Mouse (Mus musculus) bone marrow macrophage, adult 2 months (primary cell): ENCODE results near the gene Wdsub1. TPM values are rescaled to one million over a fixed set of nuclear protein-coding genes. Genes with fewer than 3 reads are reported as not detected.
A peak's percentile ranks its signal among the peaks of the same experiment; 100 is the strongest.

Source experiments
- H3K27ac ChIP-seq: 2 replicates; pipeline ENCODE4 v1.5.1; 2012; ENCODE audit warnings: low read depth, low read length; ENCODE audit not compliant: insufficient read depth
- H3K4me1 ChIP-seq: 2 replicates; pipeline ENCODE4 v1.6.1; 2012; ENCODE audit warnings: low read length; ENCODE audit not compliant: control insufficient read depth, insufficient read depth
- H3K4me3 ChIP-seq: 2 replicates; pipeline ENCODE4 v1.5.1; 2012; ENCODE audit warnings: mild to moderate bottlenecking, low read length, moderate library complexity; ENCODE audit not compliant: insufficient read depth
- CTCF ChIP-seq: IDR thresholded peaks from 2 replicates; pipeline ENCODE4 v1.5.1; 2012; ENCODE audit warnings: low read depth, mild to moderate bottlenecking, low read length, moderate library complexity
- POLR2A ChIP-seq: IDR thresholded peaks from 2 replicates; pipeline ENCODE4 v1.6.1; 2012; ENCODE audit warnings: mild to moderate bottlenecking, low read depth, low read length, borderline replicate concordance
- polyA plus RNA-seq: library from polyadenylated mRNA; stranded (reverse); fragments of >200 nt; gene quantifications from 2 replicates; pipeline ENCODE4 v1.2.4, GENCODE M21; 2012; ENCODE audit not compliant: missing spikeins, insufficient read depth, insufficient read length

The Wdsub1 gene
- 16.0 and 16.1 TPM in 2 replicates for polyA plus RNA-seq

DNA sequence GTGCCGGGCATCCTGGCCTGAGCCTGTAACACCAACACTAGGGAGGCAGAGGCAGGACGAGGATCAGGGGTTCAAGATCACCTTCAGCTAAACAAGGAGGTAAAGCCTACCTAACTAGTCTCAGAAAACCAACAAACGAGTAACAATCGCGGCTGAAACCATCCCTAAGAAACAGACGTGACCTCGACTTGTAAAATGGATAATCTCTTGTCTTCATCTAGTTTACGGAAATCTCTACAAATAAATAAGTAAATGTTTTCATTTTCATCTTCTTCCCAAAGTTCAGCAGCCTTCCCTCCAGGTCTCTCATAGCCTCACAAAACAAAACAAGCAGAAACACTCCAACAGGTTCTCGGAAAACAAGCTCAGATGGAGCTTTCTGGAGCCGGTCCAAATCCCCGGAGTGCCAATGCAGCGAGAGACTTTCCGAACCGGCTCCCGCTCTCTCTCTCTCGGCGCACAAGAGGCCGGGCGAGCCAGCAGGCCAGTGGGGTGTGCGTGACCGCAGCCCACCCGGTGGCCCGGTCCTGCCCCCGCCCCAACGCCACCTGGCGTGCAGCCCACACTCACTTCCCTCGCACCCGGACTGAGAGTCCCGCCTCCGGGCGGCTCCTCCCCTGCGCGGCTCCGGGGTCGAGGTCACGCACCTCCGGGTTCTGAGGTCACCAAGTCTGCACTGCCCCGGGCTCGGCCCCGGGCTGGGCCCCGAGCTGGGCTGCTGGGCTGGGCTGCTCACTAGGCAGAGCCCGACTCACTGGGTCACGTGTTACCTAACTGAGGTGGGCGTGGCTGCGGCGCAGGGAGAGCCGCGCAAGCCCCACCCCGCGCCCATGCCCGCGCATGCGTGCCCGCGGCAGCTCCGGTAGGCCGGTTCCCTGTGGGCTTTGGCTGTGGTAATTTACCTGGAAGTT lies at the start of gene Wdsub1:
TSS of gene Wdsub1 (minus strand) at position 761 of the 911 bp plus-strand sequence.
- H3K27ac ChIP-seq, result peak within 1 kb of the TSS; percentile 56
- peaks cover 7% of the 10 kb centered on the region for H3K4me1 ChIP-seq
- no peak for TF ChIP-seq CTCF
- TF ChIP-seq POLR2A, result no peak
- H3K4me3 ChIP-seq, result peak within 1 kb of the TSS; percentile 72

GRCm38 (mm10) chr2:59913610-59914009 lies 31.2 kb upstream of the Wdsub1 start:
- Histone ChIP-seq H3K4me1 (no peaks in the 10 kb centered on the region), H3K4me3 (no peak overlapping the region), H3K27ac (no peak overlapping the region)
- no peak for TF ChIP-seq POLR2A
- no peak for TF ChIP-seq CTCF

- TF ChIP-seq POLR2A (no peak), CTCF (no peak)
- Histone ChIP-seq H3K4me1 (no peaks in the 10 kb centered on the region; the same call in 1 of the 2 replicates), H3K4me3 (no peak overlapping the region), H3K27ac (no peak overlapping the region)
These were observed 25.7 kb upstream of the Wdsub1 start for GRCm38 (mm10) chr2:59908048-59908447.

GRCm38 (mm10) chr2:59904007-59904406 lies 21.6 kb upstream of the Wdsub1 start:
- H3K4me3 ChIP-seq, result no peak overlapping the region
- H3K27ac ChIP-seq, result no peak overlapping the region
- peaks cover 4% of the 10 kb centered on the region for H3K4me1 ChIP-seq
- TF ChIP-seq POLR2A (no peak), CTCF (no peak)

DNA sequence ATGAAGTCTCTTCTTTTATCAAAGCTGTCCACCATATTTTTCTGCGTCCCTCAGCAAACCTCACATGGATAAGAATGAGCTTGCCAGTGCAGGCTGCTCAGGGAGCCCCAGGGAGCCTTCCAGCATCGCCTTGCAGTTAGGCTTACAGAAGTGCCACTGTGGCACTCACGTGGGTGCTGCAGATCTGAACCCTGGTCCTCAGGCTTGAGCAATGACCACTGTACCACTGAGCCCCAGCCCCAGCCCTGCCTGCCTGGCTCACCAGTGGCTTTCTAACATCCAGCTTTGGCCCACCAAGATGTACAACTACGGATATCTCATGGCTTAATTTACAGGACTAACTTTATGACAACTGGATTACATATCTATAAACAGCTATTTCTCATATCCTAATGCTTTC lies 16.3 kb upstream of the Wdsub1 start:
- Histone ChIP-seq H3K4me3 (no peak overlapping the region), H3K4me1 (peaks cover 4% of the 10 kb centered on the region), H3K27ac (no peak overlapping the region)
- TF ChIP-seq POLR2A (no peak), CTCF (no peak)

GRCm38 (mm10) chr2:59898105-59898504 lies 15.7 kb upstream of the Wdsub1 start:
- TF ChIP-seq CTCF, result no peak
- no peak for TF ChIP-seq POLR2A
- Histone ChIP-seq H3K4me1 (peaks cover 4% of the 10 kb centered on the region), H3K4me3 (no peak overlapping the region), H3K27ac (no peak overlapping the region)

GRCm38 (mm10) chr2:59896837-59897236 lies 14.4 kb upstream of the Wdsub1 start:
- no peak overlapping the region for H3K4me3 ChIP-seq
- H3K4me1 ChIP-seq, result peaks cover 4% of the 10 kb centered on the region
- H3K27ac ChIP-seq, result no peak overlapping the region
- no peak for TF ChIP-seq CTCF
- no peak for TF ChIP-seq POLR2A

- no peak overlapping the region for H3K27ac ChIP-seq
These were observed 14.0 kb upstream of the Wdsub1 start for GRCm38 (mm10) chr2:59896400-59896799.

DNA sequence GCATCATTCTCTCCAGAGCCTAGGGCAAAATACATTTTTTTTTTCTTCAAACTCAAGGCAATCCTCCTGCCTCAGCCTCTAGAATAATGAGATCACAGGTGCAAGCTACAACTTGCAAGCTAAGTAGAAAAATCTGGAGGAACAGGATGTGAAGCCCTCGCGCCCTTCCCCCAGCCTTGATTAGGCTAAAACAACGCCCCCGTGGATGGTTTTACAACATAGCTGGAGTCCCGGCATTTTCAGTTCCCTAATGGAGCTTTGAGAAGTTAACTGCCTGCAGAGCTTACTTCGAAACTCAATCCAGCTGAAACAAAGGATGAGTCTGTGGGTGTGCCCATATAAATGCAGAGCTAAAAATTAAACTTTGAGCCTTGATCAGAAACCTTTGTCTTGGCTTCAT lies 7.3 kb upstream of the Wdsub1 start:
- no peak for TF ChIP-seq POLR2A
- TF ChIP-seq CTCF, result no peak
- Histone ChIP-seq H3K4me3 (no peak overlapping the region), H3K27ac (peak overlapping the region; percentile 78), H3K4me1 (peaks cover 13% of the 10 kb centered on the region)

More at GRCm38 (mm10) chr2:59896400-59896799, 14.0 kb upstream of the Wdsub1 start:
- Histone ChIP-seq H3K4me1 (peaks cover 4% of the 10 kb centered on the region), H3K4me3 (no peak overlapping the region)
- TF ChIP-seq POLR2A (no peak), CTCF (no peak)

DNA sequence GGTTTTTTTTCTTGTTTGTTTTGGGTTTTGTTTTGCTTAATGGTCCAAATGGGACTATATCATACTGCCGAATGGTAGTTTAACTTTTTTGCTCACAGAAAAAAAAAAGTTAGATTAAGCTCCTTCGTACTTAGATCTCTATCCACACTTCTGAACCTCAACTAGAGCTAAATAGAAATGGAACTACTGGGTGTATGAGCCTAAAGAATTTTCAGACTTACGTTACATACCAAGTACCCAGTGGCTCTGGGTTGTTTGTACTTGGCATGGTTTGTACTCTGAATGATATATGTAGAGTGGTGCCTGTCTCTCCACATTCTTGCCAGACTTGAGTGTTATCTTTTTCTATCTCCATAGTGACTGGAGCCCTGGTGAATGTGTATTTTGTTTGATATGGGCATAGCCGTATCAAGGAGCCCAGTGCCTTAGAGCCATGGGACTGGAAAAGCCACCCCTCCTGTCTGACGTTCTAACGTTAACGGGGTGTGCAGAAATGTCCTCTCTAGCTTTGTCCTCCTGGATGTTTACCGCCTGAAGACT lies 421 bp upstream of the Wdsub1 start:
- Histone ChIP-seq H3K4me3 (peak overlapping the region; percentile 72), H3K4me1 (peaks cover 7% of the 10 kb centered on the region), H3K27ac (no peak overlapping the region)
- TF ChIP-seq CTCF (no peak), POLR2A (no peak)
